Mouse (Mus musculus): ENCODE results near the gene Tsc22d1. TPM values are rescaled to one million over a fixed set of nuclear protein-coding genes. Genes with fewer than 3 reads are reported as not detected.

The Tsc22d1 gene
- polyA plus RNA-seq, 1 experiment = 281 TPM

GRCm38 (mm10) chr14:76514050-76514585 is 99.4 kb downstream of the Tsc22d1 start:
- H3K4me2 ChIP-seq (ENCODE audit: low read depth) = no peak overlapping the region

GRCm38 (mm10) chr14:76515620-76516019 is 100.9 kb downstream of the Tsc22d1 start:
- no peaks in the 10 kb centered on the region for H3K36me3 ChIP-seq (ENCODE audit: control insufficient read depth, insufficient read depth)
- H3ac ChIP-seq (ENCODE audit: control insufficient read depth, insufficient read length) = no peak overlapping the region
- H3K4me2 ChIP-seq (ENCODE audit: low read depth) = no peak overlapping the region
- no peaks in the 10 kb centered on the region for H3K79me2 ChIP-seq (ENCODE audit: control insufficient read depth, insufficient read depth)
- H3K4me3 ChIP-seq = no peak overlapping the region
- no peaks in the 10 kb centered on the region for H3K27me3 ChIP-seq (ENCODE audit: control insufficient read depth, insufficient read depth, insufficient read length)
- TF ChIP-seq MYOG (IDR thresholded peaks at IDR 0.05; ENCODE audit: control insufficient read depth in 1 of 3, insufficient read depth in 1 of 3, insufficient read length in 2 of 3, low read depth in 2 of 3) (no peak), MAX (IDR thresholded peaks at IDR 0.05; ENCODE audit: low read depth) (no peak), MYOD1 (IDR thresholded peaks at IDR 0.05; ENCODE audit: control insufficient read depth in 1 of 3, insufficient read length in 2 of 3, low read depth in 2 of 3) (no peak), TCF12 (IDR thresholded peaks at IDR 0.05; ENCODE audit: insufficient read depth, poor library complexity, severe bottlenecking) (no peak), POLR2A (IDR thresholded peaks at IDR 0.05; ENCODE audit: insufficient read length, low read depth) (no peak), POLR2AphosphoS2 (IDR thresholded peaks at IDR 0.05; ENCODE audit: insufficient read length, low read depth) (no peak), E2F4 (IDR thresholded peaks at IDR 0.05; ENCODE audit: insufficient read depth) (no peak), CEBPB (IDR thresholded peaks at IDR 0.05; ENCODE audit: insufficient read depth, poor library complexity, severe bottlenecking) (no peak), SRF (IDR thresholded peaks at IDR 0.05; ENCODE audit: control insufficient read depth, insufficient read length, low read depth) (no peak), USF1 (IDR thresholded peaks at IDR 0.05; ENCODE audit: low read depth) (no peak), REST (IDR thresholded peaks at IDR 0.05; ENCODE audit: insufficient read depth, insufficient read length) (no peak), TCF3 (IDR thresholded peaks at IDR 0.05; ENCODE audit: insufficient read length, low read depth) (no peak)

More at GRCm38 (mm10) chr14:76514050-76514585, 99.4 kb downstream of the Tsc22d1 start:
- TF ChIP-seq SRF (IDR thresholded peaks at IDR 0.05; ENCODE audit: control insufficient read depth, insufficient read length, low read depth) = no peak
- no peak for TF ChIP-seq MAX (IDR thresholded peaks at IDR 0.05; ENCODE audit: low read depth)
- TF ChIP-seq POLR2A (IDR thresholded peaks at IDR 0.05; ENCODE audit: insufficient read length, low read depth) = no peak
- TF ChIP-seq TCF3 (IDR thresholded peaks at IDR 0.05; ENCODE audit: insufficient read length, low read depth) = no peak
- TF ChIP-seq POLR2AphosphoS2 (IDR thresholded peaks at IDR 0.05; ENCODE audit: insufficient read length, low read depth) = no peak
- no peak for TF ChIP-seq REST (IDR thresholded peaks at IDR 0.05; ENCODE audit: insufficient read depth, insufficient read length)
- no peak for TF ChIP-seq TCF12 (IDR thresholded peaks at IDR 0.05; ENCODE audit: insufficient read depth, poor library complexity, severe bottlenecking)
- no peak for TF ChIP-seq USF1 (IDR thresholded peaks at IDR 0.05; ENCODE audit: low read depth)
- TF ChIP-seq CEBPB (IDR thresholded peaks at IDR 0.05; ENCODE audit: insufficient read depth, poor library complexity, severe bottlenecking) = no peak
- TF ChIP-seq MYOG (IDR thresholded peaks at IDR 0.05; ENCODE audit: control insufficient read depth in 1 of 3, insufficient read depth in 1 of 3, insufficient read length in 2 of 3, low read depth in 2 of 3) = no peak
- TF ChIP-seq E2F4 (IDR thresholded peaks at IDR 0.05; ENCODE audit: insufficient read depth) = no peak
- Histone ChIP-seq H3K27me3 (ENCODE audit: control insufficient read depth, insufficient read depth, insufficient read length) (no peaks in the 10 kb centered on the region), H3ac (ENCODE audit: control insufficient read depth, insufficient read length) (no peak overlapping the region), H3K4me3 (no peak overlapping the region), H3K36me3 (ENCODE audit: control insufficient read depth, insufficient read depth) (no peaks in the 10 kb centered on the region), H3K79me2 (ENCODE audit: control insufficient read depth, insufficient read depth) (no peaks in the 10 kb centered on the region)

- Histone ChIP-seq H3K27me3 (ENCODE audit: control insufficient read depth, insufficient read depth, insufficient read length) (no peaks in the 10 kb centered on the region), H3ac (ENCODE audit: control insufficient read depth, insufficient read length) (no peak overlapping the region), H3K79me2 (ENCODE audit: control insufficient read depth, insufficient read depth) (no peaks in the 10 kb centered on the region), H3K36me3 (ENCODE audit: control insufficient read depth, insufficient read depth) (no peaks in the 10 kb centered on the region), H3K4me2 (ENCODE audit: low read depth) (no peak overlapping the region), H3K4me3 (no peak overlapping the region)
- TF ChIP-seq MYOD1 (IDR thresholded peaks at IDR 0.05; ENCODE audit: control insufficient read depth in 1 of 3, insufficient read length in 2 of 3, low read depth in 2 of 3) = no peak
- no peak for TF ChIP-seq MAX (IDR thresholded peaks at IDR 0.05; ENCODE audit: low read depth)
- no peak for TF ChIP-seq REST (IDR thresholded peaks at IDR 0.05; ENCODE audit: insufficient read depth, insufficient read length)
- TF ChIP-seq USF1 (IDR thresholded peaks at IDR 0.05; ENCODE audit: low read depth) = no peak
- no peak for TF ChIP-seq SRF (IDR thresholded peaks at IDR 0.05; ENCODE audit: control insufficient read depth, insufficient read length, low read depth)
- no peak for TF ChIP-seq CEBPB (IDR thresholded peaks at IDR 0.05; ENCODE audit: insufficient read depth, poor library complexity, severe bottlenecking)
- no peak for TF ChIP-seq E2F4 (IDR thresholded peaks at IDR 0.05; ENCODE audit: insufficient read depth)
- no peak for TF ChIP-seq TCF3 (IDR thresholded peaks at IDR 0.05; ENCODE audit: insufficient read length, low read depth)
- no peak for TF ChIP-seq MYOG (IDR thresholded peaks at IDR 0.05; ENCODE audit: control insufficient read depth in 1 of 3, insufficient read depth in 1 of 3, insufficient read length in 2 of 3, low read depth in 2 of 3)
- no peak for TF ChIP-seq TCF12 (IDR thresholded peaks at IDR 0.05; ENCODE audit: insufficient read depth, poor library complexity, severe bottlenecking)
- no peak for TF ChIP-seq POLR2AphosphoS2 (IDR thresholded peaks at IDR 0.05; ENCODE audit: insufficient read length, low read depth)
Observed at GRCm38 (mm10) chr14:76518217-76518616, 103.5 kb downstream of the Tsc22d1 start.

GRCm38 (mm10) chr14:76520606-76521005 is 105.8 kb downstream of the Tsc22d1 start:
- no peaks in the 10 kb centered on the region for H3K79me2 ChIP-seq (ENCODE audit: control insufficient read depth, insufficient read depth)
- TF ChIP-seq REST (IDR thresholded peaks at IDR 0.05; ENCODE audit: insufficient read depth, insufficient read length) = no peak
- no peak for TF ChIP-seq USF1 (IDR thresholded peaks at IDR 0.05; ENCODE audit: low read depth)
- TF ChIP-seq SRF (IDR thresholded peaks at IDR 0.05; ENCODE audit: control insufficient read depth, insufficient read length, low read depth) = no peak
- H3K36me3 ChIP-seq (ENCODE audit: control insufficient read depth, insufficient read depth) = no peaks in the 10 kb centered on the region
- H3K4me2 ChIP-seq (ENCODE audit: low read depth) = peak overlapping the region; percentile 41
- no peak overlapping the region for H3ac ChIP-seq (ENCODE audit: control insufficient read depth, insufficient read length)
- H3K27me3 ChIP-seq (ENCODE audit: control insufficient read depth, insufficient read depth, insufficient read length) = no peaks in the 10 kb centered on the region
- no peak overlapping the region for H3K4me3 ChIP-seq

- no peaks in the 10 kb centered on the region for H3K27me3 ChIP-seq (ENCODE audit: control insufficient read depth, insufficient read depth, insufficient read length)
- H3ac ChIP-seq (ENCODE audit: control insufficient read depth, insufficient read length) = no peak overlapping the region
- H3K36me3 ChIP-seq (ENCODE audit: control insufficient read depth, insufficient read depth) = no peaks in the 10 kb centered on the region
- no peak overlapping the region for H3K4me2 ChIP-seq (ENCODE audit: low read depth)
- no peaks in the 10 kb centered on the region for H3K79me2 ChIP-seq (ENCODE audit: control insufficient read depth, insufficient read depth)
- TF ChIP-seq TCF12 (IDR thresholded peaks at IDR 0.05; ENCODE audit: insufficient read depth, poor library complexity, severe bottlenecking) = no peak
- no peak for TF ChIP-seq SRF (IDR thresholded peaks at IDR 0.05; ENCODE audit: control insufficient read depth, insufficient read length, low read depth)
- TF ChIP-seq E2F4 (IDR thresholded peaks at IDR 0.05; ENCODE audit: insufficient read depth) = no peak
- no peak for TF ChIP-seq POLR2A (IDR thresholded peaks at IDR 0.05; ENCODE audit: insufficient read length, low read depth)
- TF ChIP-seq USF1 (IDR thresholded peaks at IDR 0.05; ENCODE audit: low read depth) = no peak
- no peak for TF ChIP-seq TCF3 (IDR thresholded peaks at IDR 0.05; ENCODE audit: insufficient read length, low read depth)
- no peak for TF ChIP-seq MYOD1 (IDR thresholded peaks at IDR 0.05; ENCODE audit: control insufficient read depth in 1 of 3, insufficient read length in 2 of 3, low read depth in 2 of 3)
- no peak for TF ChIP-seq MAX (IDR thresholded peaks at IDR 0.05; ENCODE audit: low read depth)
- no peak for TF ChIP-seq POLR2AphosphoS2 (IDR thresholded peaks at IDR 0.05; ENCODE audit: insufficient read length, low read depth)
- no peak for TF ChIP-seq REST (IDR thresholded peaks at IDR 0.05; ENCODE audit: insufficient read depth, insufficient read length)
- TF ChIP-seq CEBPB (IDR thresholded peaks at IDR 0.05; ENCODE audit: insufficient read depth, poor library complexity, severe bottlenecking) = no peak
- no peak for TF ChIP-seq MYOG (IDR thresholded peaks at IDR 0.05; ENCODE audit: control insufficient read depth in 1 of 3, insufficient read depth in 1 of 3, insufficient read length in 2 of 3, low read depth in 2 of 3)
- no peak overlapping the region for H3K4me3 ChIP-seq
Observed at GRCm38 (mm10) chr14:76521308-76521707, 106.5 kb downstream of the Tsc22d1 start.

Data from myocyte (in vitro differentiated cells).